15 mouse cellular contexts compared by ENCODE assay signal in genomic region chr1:61086811-61087210, GRCm38 (mm10).
DNase-seq lines count a peak whose midpoint lies in the region.
"Had no signal": no experiment of that assay in that cellular context is flagged by ENCODE, and none has a peak within 500 bp of the region (broad histone marks: within the 10 kb centered on the region; RNA-seq: fewer than 3 reads in every experiment).

No protein-coding gene starts in this region.

- intact Hi-C loops in heart, postnatal 10 days (cut with DNase I): no loop called here

- DNase-seq in heart, postnatal 10 days: peak; percentile 3 to 7
- no peak for DNase-seq in heart, adult 8-10 months (ENCODE audit: low spot score)
- DNase-seq in adrenal gland, postnatal 10 days: peak; percentile 36
- DNase-seq in adrenal gland, postnatal 36 days: peak; percentile 54 to 63
- DNase-seq in heart, adult 9 months (ENCODE audit: low spot score in 2 of 2): no peak
- DNase-seq in retina, postnatal 1 day: no peak
- DNase-seq: B cell, adult 2 months; cerebellum, adult 18-20 months; cerebellum, adult 9-10 months; cerebellum, postnatal 14 days; gastrocnemius, postnatal 25 days; heart, adult 18-20 months; heart, postnatal 36 days; kidney, adult 18-20 months; kidney, adult 9 months had no signal

Comparison
In these comparisons a context has a peak if more than half of its experiments do, and no peak if none do; other contexts are left out.
1. DNase-seq: peak in heart, postnatal 10 days (2 of 2), adrenal gland, postnatal 10 days (single experiment) and adrenal gland, postnatal 36 days (2 of 2); none in heart, adult 8-10 months (single experiment), heart, adult 9 months (0 of 2) and retina, postnatal 1 day (single experiment).